Mouse (Mus musculus): ENCODE measurements at regions not wholly inside any gene's neighbourhood (a gene's known extent, or its start where the extent isn't known, plus 50 kb on each side); places are given as distances from the start of the nearest gene placed in this dataset.

- Histone ChIP-seq H3K4me1 (ENCODE audit: control insufficient read depth) (no peaks in the 10 kb centered on the region), H3K9me3 (ENCODE audit: control insufficient read depth, low read length) (peaks cover 24% of the 10 kb centered on the region), H3K36me3 (ENCODE audit: control insufficient read depth) (no peaks in the 10 kb centered on the region), H3K27me3 (ENCODE audit: control insufficient read depth) (no peaks in the 10 kb centered on the region), H3K4me3 (replicated peaks) (no peak overlapping the region)
- TF ChIP-seq GATA1 (IDR thresholded peaks at IDR 0.05; ENCODE audit: low read length) = no peak
- TF ChIP-seq TAL1 (IDR thresholded peaks at IDR 0.05; ENCODE audit: low read length) = no peak
These were observed 139.1 kb upstream of the Igsf21 start for GRCm38 (mm10) chr4:140385686-140386085.

GRCm38 (mm10) chr4:140385226-140385625, 138.6 kb upstream of the Igsf21 start:
- Histone ChIP-seq H3K4me3 (replicated peaks) (no peak overlapping the region), H3K9me3 (ENCODE audit: control insufficient read depth, low read length) (peaks cover 24% of the 10 kb centered on the region), H3K4me1 (ENCODE audit: control insufficient read depth) (no peaks in the 10 kb centered on the region), H3K27me3 (ENCODE audit: control insufficient read depth) (no peaks in the 10 kb centered on the region), H3K36me3 (ENCODE audit: control insufficient read depth) (no peaks in the 10 kb centered on the region)
- no peak for TF ChIP-seq GATA1 (IDR thresholded peaks at IDR 0.05; ENCODE audit: low read length)
- TF ChIP-seq TAL1 (IDR thresholded peaks at IDR 0.05; ENCODE audit: low read length) = no peak

- Histone ChIP-seq H3K27me3 (ENCODE audit: control insufficient read depth) (no peaks in the 10 kb centered on the region), H3K36me3 (ENCODE audit: control insufficient read depth) (no peaks in the 10 kb centered on the region), H3K4me3 (replicated peaks) (no peak overlapping the region), H3K4me1 (ENCODE audit: control insufficient read depth) (no peaks in the 10 kb centered on the region), H3K9me3 (ENCODE audit: control insufficient read depth, low read length) (peaks cover 24% of the 10 kb centered on the region)
- TF ChIP-seq TAL1 (IDR thresholded peaks at IDR 0.05; ENCODE audit: low read length) = no peak
- TF ChIP-seq GATA1 (IDR thresholded peaks at IDR 0.05; ENCODE audit: low read length) = no peak
These were observed 137.0 kb upstream of the Igsf21 start for GRCm38 (mm10) chr4:140383596-140383995.

- Histone ChIP-seq H3K4me3 (replicated peaks) (no peak overlapping the region), H3K9me3 (ENCODE audit: control insufficient read depth, low read length) (peaks cover 23% of the 10 kb centered on the region), H3K4me1 (ENCODE audit: control insufficient read depth) (no peaks in the 10 kb centered on the region), H3K27me3 (ENCODE audit: control insufficient read depth) (no peaks in the 10 kb centered on the region), H3K36me3 (ENCODE audit: control insufficient read depth) (no peaks in the 10 kb centered on the region)
- TF ChIP-seq TAL1 (IDR thresholded peaks at IDR 0.05; ENCODE audit: low read length) (no peak), GATA1 (IDR thresholded peaks at IDR 0.05; ENCODE audit: low read length) (no peak)
These were observed 134.1 kb upstream of the Igsf21 start for GRCm38 (mm10) chr4:140380733-140381132.

GRCm38 (mm10) chr4:140377941-140378340, 131.4 kb upstream of the Igsf21 start:
- H3K4me3 ChIP-seq (replicated peaks) = no peak overlapping the region
- peaks cover 7% of the 10 kb centered on the region for H3K9me3 ChIP-seq (ENCODE audit: control insufficient read depth, low read length)
- TF ChIP-seq GATA1 (IDR thresholded peaks at IDR 0.05; ENCODE audit: low read length) = no peak
- no peak for TF ChIP-seq TAL1 (IDR thresholded peaks at IDR 0.05; ENCODE audit: low read length)
- H3K27me3 ChIP-seq (ENCODE audit: control insufficient read depth) = no peaks in the 10 kb centered on the region
- H3K4me1 ChIP-seq (ENCODE audit: control insufficient read depth) = no peaks in the 10 kb centered on the region
- no peaks in the 10 kb centered on the region for H3K36me3 ChIP-seq (ENCODE audit: control insufficient read depth)

GRCm38 (mm10) chr4:140372586-140373325, 126.2 kb upstream of the Igsf21 start:
- no peaks in the 10 kb centered on the region for H3K27me3 ChIP-seq (ENCODE audit: control insufficient read depth)
- H3K36me3 ChIP-seq (ENCODE audit: control insufficient read depth) = no peaks in the 10 kb centered on the region
- TF ChIP-seq TAL1 (IDR thresholded peaks at IDR 0.05; ENCODE audit: low read length) (no peak), GATA1 (IDR thresholded peaks at IDR 0.05; ENCODE audit: low read length) (no peak)
- H3K4me3 ChIP-seq (replicated peaks) = no peak overlapping the region
- H3K9me3 ChIP-seq (ENCODE audit: control insufficient read depth, low read length) = peaks cover 33% of the 10 kb centered on the region
- no peaks in the 10 kb centered on the region for H3K4me1 ChIP-seq (ENCODE audit: control insufficient read depth)

- H3K9me3 ChIP-seq (ENCODE audit: control insufficient read depth, low read length) = peaks cover 35% of the 10 kb centered on the region
- no peak for TF ChIP-seq GATA1 (IDR thresholded peaks at IDR 0.05; ENCODE audit: low read length)
- TF ChIP-seq TAL1 (IDR thresholded peaks at IDR 0.05; ENCODE audit: low read length) = no peak
These were observed 125.0 kb upstream of the Igsf21 start for GRCm38 (mm10) chr4:140371426-140372213.

GRCm38 (mm10) chr4:140366975-140367680, 120.5 kb upstream of the Igsf21 start:
- Histone ChIP-seq H3K4me3 (replicated peaks) (no peak overlapping the region), H3K27me3 (ENCODE audit: control insufficient read depth) (no peaks in the 10 kb centered on the region), H3K4me1 (ENCODE audit: control insufficient read depth) (no peaks in the 10 kb centered on the region), H3K36me3 (ENCODE audit: control insufficient read depth) (no peaks in the 10 kb centered on the region), H3K9me3 (ENCODE audit: control insufficient read depth, low read length) (peaks cover 28% of the 10 kb centered on the region)
- no peak for TF ChIP-seq TAL1 (IDR thresholded peaks at IDR 0.05; ENCODE audit: low read length)
- TF ChIP-seq GATA1 (IDR thresholded peaks at IDR 0.05; ENCODE audit: low read length) = no peak

More at GRCm38 (mm10) chr4:140371426-140372213, 125.0 kb upstream of the Igsf21 start:
- Histone ChIP-seq H3K27me3 (ENCODE audit: control insufficient read depth) (no peaks in the 10 kb centered on the region), H3K36me3 (ENCODE audit: control insufficient read depth) (no peaks in the 10 kb centered on the region), H3K4me3 (replicated peaks) (no peak overlapping the region), H3K4me1 (ENCODE audit: control insufficient read depth) (no peaks in the 10 kb centered on the region)

- Histone ChIP-seq H3K27me3 (ENCODE audit: control insufficient read depth) (no peaks in the 10 kb centered on the region), H3K36me3 (ENCODE audit: control insufficient read depth) (no peaks in the 10 kb centered on the region), H3K9me3 (ENCODE audit: control insufficient read depth, low read length) (peaks cover 4% of the 10 kb centered on the region; the same call in 1 of the 2 replicates), H3K4me3 (replicated peaks) (no peak overlapping the region), H3K4me1 (ENCODE audit: control insufficient read depth) (no peaks in the 10 kb centered on the region)
- no peak for TF ChIP-seq TAL1 (IDR thresholded peaks at IDR 0.05; ENCODE audit: low read length)
- TF ChIP-seq GATA1 (IDR thresholded peaks at IDR 0.05; ENCODE audit: low read length) = no peak
These were observed 112.3 kb upstream of the Igsf21 start for GRCm38 (mm10) chr4:140358846-140359245.
